Comparison of ENCODE assay signal across 9 mouse cellular contexts in genomic region chr16:21339460-21340081, GRCm38 (mm10).
DNase-seq lines count a peak whose midpoint lies in the region; ATAC-seq lines count a peak whose summit lies in the region.
"Had no signal": no experiment of that assay in that cellular context is flagged by ENCODE, and none has a peak within 500 bp of the region (broad histone marks: within the 10 kb centered on the region; RNA-seq: fewer than 3 reads in every experiment).

No protein-coding gene starts in this region.

- H3K4me1 ChIP-seq in intestine, embryonic 14.5 days (replicated peaks; ENCODE audit: control insufficient read depth, insufficient read depth, low read length) = peaks cover 20% of the 10 kb centered on the region
- H3K4me1 ChIP-seq in limb, embryonic 12.5 days (replicated peaks) = peaks cover 37% of the 10 kb centered on the region
- H3K4me1 ChIP-seq in neural tube, embryonic 11.5 days (ENCODE audit: control insufficient read depth, insufficient read depth, low read length) = peaks cover 11% of the 10 kb centered on the region

- DNase-seq in adrenal gland, postnatal 14 days = peak; percentile 64
- DNase-seq in cerebellum, postnatal 4 days (ENCODE audit: low spot score in 2 of 2) = peak; percentile 67 to 83
- peak; percentile 66 for DNase-seq in gastrocnemius, postnatal 10 days
- DNase-seq in intestine, embryonic 14.5 days (ENCODE audit: low spot score) = peak; percentile 73
- DNase-seq in neural tube, embryonic 11.5 days (ENCODE audit: low spot score) = peak; percentile 69
- DNase-seq in urinary bladder, postnatal 10 days (ENCODE audit: low spot score) = peak; percentile 28

- H3K36me3 ChIP-seq in intestine, embryonic 14.5 days (ENCODE audit: control insufficient read depth, insufficient read depth, low read length) = no peaks in the 10 kb centered on the region
- H3K36me3 ChIP-seq in limb, embryonic 12.5 days = no peaks in the 10 kb centered on the region
- H3K36me3 ChIP-seq in neural tube, embryonic 11.5 days (ENCODE audit: control insufficient read depth, insufficient read depth, low read length) = no peaks in the 10 kb centered on the region

- peak overlapping the region; percentile 20; the same call in 1 of the 2 replicates for H3K9ac ChIP-seq in intestine, embryonic 14.5 days (ENCODE audit: low read length)
- H3K9ac ChIP-seq in limb, embryonic 12.5 days (replicated peaks) = 0 out of 2 replicates have a peak overlapping the region, but pooled peaks have one; percentile 31
- 0 out of 2 replicates have a peak overlapping the region, but pooled peaks have one; percentile 5 for H3K9ac ChIP-seq in neural tube, embryonic 11.5 days (ENCODE audit: low read length)

- peak overlapping the region; percentile 86 for H3K27ac ChIP-seq in intestine, embryonic 14.5 days (ENCODE audit: low read depth)
- peak overlapping the region; percentile 95 for H3K27ac ChIP-seq in limb, embryonic 12.5 days
- peak overlapping the region; percentile 67 for H3K27ac ChIP-seq in neural tube, embryonic 11.5 days (ENCODE audit: low read depth, low read length)

- no peaks in the 10 kb centered on the region for H3K27me3 ChIP-seq in intestine, embryonic 14.5 days (replicated peaks; ENCODE audit: control insufficient read depth, insufficient read depth, low read length)
- H3K27me3 ChIP-seq in limb, embryonic 12.5 days = no peaks in the 10 kb centered on the region
- no peaks in the 10 kb centered on the region for H3K27me3 ChIP-seq in neural tube, embryonic 11.5 days (ENCODE audit: control insufficient read depth, insufficient read depth, low read length)

- H3K4me3 ChIP-seq in intestine, embryonic 14.5 days (ENCODE audit: low read depth, low read length) = no peak overlapping the region
- no peak overlapping the region for H3K4me3 ChIP-seq in limb, embryonic 12.5 days (replicated peaks)
- H3K4me3 ChIP-seq in neural tube, embryonic 11.5 days (ENCODE audit: low read depth, low read length) = no peak overlapping the region
- H3K4me3 ChIP-seq: megakaryocyte, embryonic 14.5 days had no signal

- ATAC-seq in intestine, embryonic 14.5 days (replicated peaks; ENCODE audit: low FRiP score, low TSS enrichment, low read depth) = peak; percentile 80
- peak; percentile 86 for ATAC-seq in limb, embryonic 12.5 days (ENCODE audit: insufficient number of reproducible peaks, insufficient read depth, low FRiP score, low TSS enrichment, low read depth)
- ATAC-seq in neural tube, embryonic 11.5 days (ENCODE audit: insufficient read depth, low FRiP score, low TSS enrichment) = peak; percentile 85
- ATAC-seq in activated CD4-positive, CD25-positive, alpha-beta regulatory T cell, adult 4 months = no peak

- WGBS in intestine, embryonic 14.5 days = 24% methylated on average over 11 of the region's 11 CpGs
- 15% methylated on average over 11 of the region's 11 CpGs for WGBS in limb, embryonic 12.5 days
- WGBS in neural tube, embryonic 11.5 days = 30% methylated on average over 11 of the region's 11 CpGs

- H3K4me2 ChIP-seq in intestine, embryonic 14.5 days (ENCODE audit: low read length) = peak overlapping the region; percentile 3; the same call in 1 of the 2 replicates
- H3K4me2 ChIP-seq in limb, embryonic 12.5 days = peak overlapping the region; percentile 7; the same call in 1 of the 2 replicates
- H3K4me2 ChIP-seq in neural tube, embryonic 11.5 days (ENCODE audit: low read depth) = no peak overlapping the region

- H3K9me3 ChIP-seq in intestine, embryonic 14.5 days (ENCODE audit: control insufficient read depth, low read length) = no peaks in the 10 kb centered on the region
- no peaks in the 10 kb centered on the region for H3K9me3 ChIP-seq in limb, embryonic 12.5 days
- H3K9me3 ChIP-seq in neural tube, embryonic 11.5 days (ENCODE audit: control insufficient read depth, low read length) = no peaks in the 10 kb centered on the region
- H3K9me3 ChIP-seq: megakaryocyte, embryonic 14.5 days had no signal
